Mouse (Mus musculus): ENCODE results near the gene Grip1. TPM values are rescaled to one million over a fixed set of nuclear protein-coding genes. Genes with fewer than 3 reads are reported as not detected.

Gene Grip1
- 2.4 TPM for polyA plus RNA-seq (2014; fragmentation: Illumina TruSeq; extraction: RNeasy Lipid Tissue Mini Kit (QIAGEN cat#74804); ENCODE audit: low read depth, low replicate concordance)

DNA sequence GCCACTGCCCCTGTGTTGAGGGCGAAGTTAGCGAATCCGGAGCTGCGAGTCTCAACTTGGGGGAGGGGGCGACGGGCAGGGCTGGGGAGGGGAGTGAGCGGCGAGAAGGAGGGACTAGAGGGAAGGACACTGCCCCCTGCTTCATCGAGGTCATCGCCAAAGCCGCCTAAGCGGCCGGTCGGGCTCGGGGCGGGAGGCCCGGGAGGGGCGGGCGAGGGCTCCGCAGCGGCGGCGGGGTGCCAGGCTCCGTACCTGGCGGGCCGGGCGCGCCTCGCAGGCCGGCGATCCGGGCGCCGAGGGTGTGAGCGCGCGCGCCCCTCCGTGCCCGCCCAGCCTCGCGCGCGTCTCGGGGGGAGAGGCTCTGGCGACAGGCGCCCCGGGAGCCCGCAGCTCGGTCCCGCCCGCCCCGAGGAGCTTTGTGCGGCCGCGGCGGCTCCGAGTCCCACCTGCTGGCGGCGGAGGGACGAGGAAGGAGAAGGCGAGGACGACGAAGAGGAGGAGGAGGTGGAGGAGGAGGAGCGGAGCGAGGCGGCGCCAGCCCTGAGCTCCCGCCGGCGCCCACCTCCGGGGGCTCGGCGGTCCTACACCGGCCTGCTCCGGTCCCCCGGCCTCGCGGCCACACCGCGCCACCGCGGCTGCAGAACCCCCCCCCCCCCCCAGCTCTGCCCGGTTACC lies at the start of gene Grip1:
Grip1 (plus strand) TSS at position 400 of the 675 bp plus-strand sequence.

DNA sequence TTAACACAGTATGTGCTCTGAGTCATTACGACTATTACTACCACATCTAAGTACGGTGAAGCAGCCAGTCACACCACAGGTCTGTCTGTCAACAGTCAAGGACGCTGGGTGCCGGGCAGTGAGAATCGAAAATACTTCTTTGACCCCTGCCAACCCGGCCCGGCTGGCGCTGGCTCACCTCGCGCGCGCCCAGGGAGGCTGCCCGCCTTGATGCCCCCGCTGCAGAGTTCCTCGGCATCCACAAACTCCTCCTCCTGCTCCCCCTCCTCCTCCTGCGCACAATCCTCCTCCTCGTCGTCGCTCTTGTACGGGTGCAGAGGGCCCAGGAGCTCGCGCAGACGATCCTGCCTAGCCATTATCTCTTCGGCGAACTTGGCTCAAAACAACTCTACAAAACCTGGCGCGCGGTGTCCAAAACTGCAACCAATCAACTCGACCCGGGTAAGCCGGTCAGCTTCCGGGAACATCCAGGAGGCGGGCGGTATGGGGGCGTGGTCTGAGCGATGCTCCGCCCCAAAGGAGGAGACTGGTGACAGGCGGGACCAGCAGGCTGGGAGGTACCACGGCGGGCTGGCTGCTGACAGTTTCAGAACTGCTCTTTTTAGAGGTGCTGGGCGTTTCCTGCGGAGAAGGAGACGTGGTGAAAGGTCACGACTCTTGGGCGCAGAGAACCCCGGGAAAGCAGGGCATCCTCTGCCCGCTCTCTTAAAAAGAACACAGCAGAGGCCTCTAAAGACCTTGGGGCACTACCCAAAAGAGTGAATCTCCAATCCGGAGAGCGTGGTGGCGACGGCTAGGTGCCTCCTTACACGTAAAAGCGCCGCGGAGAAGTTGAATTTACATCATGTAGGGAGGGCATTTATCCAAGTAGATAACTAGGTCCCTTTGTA lies 659.1 kb downstream of the Grip1 start, which contains the start of gene Helb:
Helb (minus strand) TSS at position 481 of the 890 bp plus-strand sequence.

Other genes starting within 250 kb of the Grip1 start
- 39.1 TPM for gene Cand1, start 213.8 kb upstream of the Grip1 start, polyA plus RNA-seq (2014; fragmentation: Illumina TruSeq; extraction: RNeasy Lipid Tissue Mini Kit (QIAGEN cat#74804); ENCODE audit: low read depth, low replicate concordance)

Measured in kidney, adult 10 weeks (tissue).